Mouse (Mus musculus): ENCODE measurements at regions not wholly inside any gene's neighbourhood (a gene's known extent, or its start where the extent isn't known, plus 50 kb on each side); places are given as distances from the start of the nearest gene placed in this dataset.

GRCm38 (mm10) chr10:8035310-8035709 lies 79.3 kb upstream of the Tab2 start:
- TF ChIP-seq GATA1 (IDR thresholded peaks at IDR 0.05; ENCODE audit: low read depth, low read length) (no peak), POLR2A (IDR thresholded peaks at IDR 0.05; ENCODE audit: control insufficient read depth in 1 of 2, insufficient read depth in 1 of 2, low read depth in 1 of 2, low read length in 2 of 2, poor library complexity in 1 of 2) (no peak), CTCF (IDR thresholded peaks at IDR 0.05 in 2 of 3, conservative IDR thresholded peaks at IDR 0.05 in 1 of 3; ENCODE audit: control insufficient read depth in 1 of 3, insufficient read depth in 1 of 3, low read depth in 2 of 3, low read length in 3 of 3, poor library complexity in 1 of 3, severe bottlenecking in 1 of 3) (no peak), MYC (IDR thresholded peaks at IDR 0.05; ENCODE audit: low read depth, low read length) (no peak), EP300 (IDR thresholded peaks at IDR 0.05; ENCODE audit: low read depth in 1 of 2, low read length in 2 of 2) (no peak), MAZ (IDR thresholded peaks at IDR 0.05; ENCODE audit: low read depth, low read length) (no peak), POLR2AphosphoS2 (IDR thresholded peaks at IDR 0.05; ENCODE audit: low read length) (no peak)

Measured in MEL (cell line).